Mouse (Mus musculus) bone marrow, adult 2 months (tissue): ENCODE results near the gene Calm2. TPM values are rescaled to one million over a fixed set of nuclear protein-coding genes. Genes with fewer than 3 reads are reported as not detected.

ENCODE experiments used
- H3K27ac ChIP-seq: fragments of 200-500 bp; 2 replicates; pipeline ENCODE4 v1.5.1; 2012; ENCODE audit warnings: low read depth, mild to moderate bottlenecking, control low read depth, inconsistent platforms, low read length; ENCODE audit not compliant: control insufficient read depth, poor library complexity, insufficient read depth
- H3K4me1 ChIP-seq: fragments of 200-500 bp; 2 replicates; pipeline ENCODE4 v1.6.1; 2011; ENCODE audit warnings: low read length; ENCODE audit not compliant: control insufficient read depth, insufficient read depth
- H3K4me3 ChIP-seq: fragments of 200-500 bp; replicated peaks from 2 replicates; pipeline ENCODE3; 2011; ENCODE audit warnings: mild to moderate bottlenecking, low read depth, low read length, control low read depth; ENCODE audit not compliant: control insufficient read depth
- CTCF ChIP-seq: fragments of 200-500 bp; IDR thresholded peaks from 2 replicates; pipeline ENCODE4 v1.5.1; 2011; ENCODE audit warnings: low read length, control low read depth; ENCODE audit not compliant: control insufficient read depth, insufficient read depth
- POLR2A ChIP-seq: fragments of 200-500 bp; IDR thresholded peaks from 2 replicates; pipeline ENCODE4 v1.6.1; 2011; ENCODE audit warnings: low read depth, mild to moderate bottlenecking, control low read depth, low read length, borderline replicate concordance; ENCODE audit not compliant: control insufficient read depth
- WGBS: fragments of 180-500 bp; shearing (Covaris S2); methylation state at CpG from one replicate; pipeline ENCODE4 v1.1.7; 2018; 5-methylcytosine and 5-hydroxymethylcytosine counted together
- polyA plus RNA-seq: library from polyadenylated mRNA; stranded (reverse); fragments of >200 nt; gene quantifications from 2 replicates; pipeline ENCODE4 v1.2.4, GENCODE M21; 2011; ENCODE audit warnings: low replicate concordance; ENCODE audit not compliant: missing spikeins, insufficient read depth, insufficient read length

The Calm2 gene
- polyA plus RNA-seq, 1 experiment, result 304 TPM

DNA sequence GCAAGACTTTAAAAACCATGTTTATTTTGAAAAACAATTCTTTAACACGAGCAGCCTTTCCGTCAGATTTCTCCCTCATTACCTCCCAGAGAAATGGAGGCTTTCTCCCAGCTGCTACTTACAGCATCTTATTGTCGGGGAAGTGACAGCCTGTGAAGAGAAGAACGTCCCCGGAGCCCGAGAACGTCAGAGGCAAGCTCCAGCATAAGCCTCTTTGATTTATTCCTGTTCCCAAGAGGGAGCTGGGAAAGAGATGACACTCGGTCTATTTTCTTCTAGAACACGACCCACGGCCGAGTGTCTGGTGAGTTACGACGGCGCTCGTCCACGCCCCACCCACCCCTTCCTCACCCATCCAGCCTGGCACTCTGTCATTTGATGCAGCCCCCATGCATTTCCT, 30.9 kb upstream of the Calm2 start:
- TF ChIP-seq POLR2A (no peak), CTCF (no peak)
- 90% methylated on average over 16 of the region's 16 CpGs for WGBS
- Histone ChIP-seq H3K4me1 (no peaks in the 10 kb centered on the region), H3K4me3 (no peak overlapping the region), H3K27ac (no peak overlapping the region)

DNA sequence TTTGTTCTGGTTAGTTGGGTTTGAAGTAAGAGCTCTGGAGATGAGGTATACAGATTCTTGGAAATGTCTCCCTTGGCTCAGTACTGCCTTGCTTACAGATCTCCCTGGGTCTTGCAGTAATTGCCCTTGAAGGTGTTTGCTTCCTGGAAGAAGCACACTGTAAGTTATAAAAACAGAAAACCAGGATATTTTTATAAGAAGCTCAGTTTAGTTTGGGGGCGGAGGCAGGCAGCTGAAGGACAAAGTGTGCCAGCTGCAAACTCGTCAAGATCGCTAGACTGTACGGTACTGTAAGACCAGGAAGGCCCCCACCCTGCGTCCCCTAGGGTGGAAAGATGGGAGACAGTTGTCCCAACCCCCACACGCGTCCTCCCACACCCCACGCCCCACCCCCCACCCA, 28.6 kb upstream of the Calm2 start:
- no peak overlapping the region for H3K4me3 ChIP-seq
- H3K4me1 ChIP-seq, result no peaks in the 10 kb centered on the region; the same call in 1 of the 2 replicates
- TF ChIP-seq POLR2A, result no peak
- TF ChIP-seq CTCF, result no peak
- WGBS, result 64% methylated on average over 8 of the region's 8 CpGs
- H3K27ac ChIP-seq, result no peak overlapping the region

DNA sequence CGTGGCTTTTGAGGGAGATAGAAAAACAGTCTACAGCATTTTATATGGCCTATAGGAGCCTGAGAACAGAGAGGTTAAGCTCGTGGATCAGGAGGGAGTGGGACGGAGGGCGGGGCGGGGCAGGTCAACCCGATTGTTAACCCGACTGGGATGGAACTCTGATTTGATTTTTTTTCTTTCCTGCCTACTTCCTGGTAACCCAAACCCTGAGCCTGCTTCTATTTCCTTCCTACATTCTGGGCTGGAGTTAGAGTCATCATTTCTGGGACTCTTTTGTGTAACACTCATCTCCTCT, 27.7 kb upstream of the Calm2 start:
- no peak overlapping the region for H3K27ac ChIP-seq
- 7% methylated on average over 7 of the region's 7 CpGs for WGBS
- TF ChIP-seq POLR2A, result no peak
- no peaks in the 10 kb centered on the region; the same call in 1 of the 2 replicates for H3K4me1 ChIP-seq
- H3K4me3 ChIP-seq, result no peak overlapping the region

DNA sequence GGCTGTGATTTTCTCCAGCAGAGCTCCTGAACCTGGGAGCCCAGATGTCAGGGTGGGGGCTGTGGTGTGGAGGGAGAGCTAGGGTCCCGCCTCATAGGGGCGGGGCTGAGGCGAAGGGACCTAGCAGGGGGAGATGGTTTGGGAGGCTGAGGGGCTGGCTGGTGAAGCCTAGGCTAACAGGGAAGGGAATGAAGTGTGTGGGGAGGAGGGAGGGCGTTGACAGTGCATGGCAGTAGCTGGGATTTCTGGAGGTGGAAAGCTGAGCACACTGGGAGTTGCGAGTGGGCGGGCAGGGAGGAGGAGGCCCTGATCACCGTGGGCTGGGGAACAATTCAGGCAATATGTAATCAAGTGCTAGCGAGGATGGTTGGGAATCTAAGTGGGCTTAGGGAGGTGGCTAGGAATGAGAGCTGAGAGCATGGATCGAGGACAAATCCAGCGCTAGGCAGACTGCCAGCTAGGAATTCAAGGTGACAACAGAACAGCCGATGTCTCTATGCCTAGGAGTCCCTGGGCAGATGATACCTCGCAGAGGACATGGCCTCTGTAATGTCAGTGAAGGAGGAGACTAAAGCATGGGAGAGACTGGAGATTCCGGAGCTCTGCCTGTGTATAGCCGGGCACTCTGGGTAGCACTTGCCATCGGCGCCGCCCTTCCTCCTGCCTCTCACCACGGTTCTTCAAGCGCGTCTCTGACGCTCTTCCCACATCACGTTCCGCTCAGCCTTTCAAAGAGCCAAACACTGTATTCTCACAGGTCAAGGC, 27.2 kb upstream of the Calm2 start:
- TF ChIP-seq CTCF (no peak), POLR2A (no peak)
- Histone ChIP-seq H3K4me1 (no peaks in the 10 kb centered on the region; the same call in 1 of the 2 replicates), H3K27ac (peak overlapping the region; percentile 23; the same call in 1 of the 2 replicates), H3K4me3 (no peak overlapping the region)
- WGBS, result 3% methylated on average over 23 of the region's 23 CpGs

DNA sequence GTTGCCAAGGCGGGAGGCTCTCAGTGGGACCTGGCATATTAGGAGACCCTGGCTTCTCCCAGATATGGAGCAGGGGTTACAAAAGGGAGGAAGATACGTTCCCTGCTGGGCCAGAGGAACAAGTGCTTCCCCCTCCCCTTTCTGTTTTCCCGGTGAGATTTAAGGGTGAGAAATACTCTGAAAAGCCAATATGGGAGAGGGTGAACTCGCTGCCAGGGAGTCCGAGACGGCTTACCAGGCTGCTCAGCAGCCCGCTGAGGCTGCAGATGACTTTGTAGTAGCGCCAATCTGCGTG, 26.7 kb upstream of the Calm2 start:
- WGBS, result 20% methylated on average over 9 of the region's 9 CpGs
- Histone ChIP-seq H3K4me3 (no peak overlapping the region), H3K4me1 (no peaks in the 10 kb centered on the region; the same call in 1 of the 2 replicates), H3K27ac (peak overlapping the region; percentile 23; the same call in 1 of the 2 replicates)
- TF ChIP-seq POLR2A (no peak), CTCF (no peak)

DNA sequence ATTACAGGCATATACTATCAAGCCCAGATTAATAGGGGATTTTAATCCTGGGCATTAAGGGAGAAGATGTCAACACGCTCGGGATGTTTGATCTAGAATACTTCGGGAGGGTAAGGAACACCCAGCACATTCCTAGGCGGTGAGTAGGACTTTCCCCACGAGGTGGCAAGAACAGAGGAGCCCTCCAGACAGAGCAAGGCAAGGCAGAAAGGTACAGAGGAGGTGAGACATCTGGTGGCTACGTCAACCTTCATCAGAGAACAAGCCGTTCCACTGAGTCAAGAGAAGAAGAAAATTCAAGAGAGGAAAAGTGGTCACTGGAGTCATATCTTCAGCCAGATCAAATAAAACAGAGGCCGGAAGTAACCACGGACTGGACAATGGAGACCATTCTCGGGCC, 26.1 kb upstream of the Calm2 start:
- Histone ChIP-seq H3K4me3 (no peak overlapping the region), H3K27ac (no peak overlapping the region), H3K4me1 (no peaks in the 10 kb centered on the region; the same call in 1 of the 2 replicates)
- TF ChIP-seq CTCF (no peak), POLR2A (no peak)
- 34% methylated on average over 10 of the region's 10 CpGs for WGBS

DNA sequence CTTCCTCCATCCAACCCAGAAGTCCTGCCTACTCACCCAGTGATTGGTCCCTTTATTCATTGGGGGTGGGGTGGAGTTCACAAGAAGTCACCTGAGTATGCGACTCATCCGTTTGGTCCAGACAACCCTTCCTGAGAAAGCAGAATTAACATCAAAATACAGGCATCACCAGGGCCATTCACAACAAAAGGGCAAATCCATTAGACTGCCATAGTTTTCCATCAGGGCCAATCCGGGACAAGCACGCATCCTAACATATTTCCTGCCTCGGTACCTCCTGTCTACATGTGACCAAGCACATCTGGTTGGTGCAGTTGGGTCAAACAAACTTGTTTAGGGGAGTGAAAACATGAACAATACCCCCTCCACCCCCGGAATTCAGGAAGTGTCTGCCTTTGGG, 24.9 kb upstream of the Calm2 start:
- no peak for TF ChIP-seq CTCF
- TF ChIP-seq POLR2A, result no peak
- no peaks in the 10 kb centered on the region; the same call in 1 of the 2 replicates for H3K4me1 ChIP-seq
- WGBS, result 79% methylated on average over 6 of the region's 6 CpGs
- no peak overlapping the region for H3K27ac ChIP-seq
- no peak overlapping the region for H3K4me3 ChIP-seq

DNA sequence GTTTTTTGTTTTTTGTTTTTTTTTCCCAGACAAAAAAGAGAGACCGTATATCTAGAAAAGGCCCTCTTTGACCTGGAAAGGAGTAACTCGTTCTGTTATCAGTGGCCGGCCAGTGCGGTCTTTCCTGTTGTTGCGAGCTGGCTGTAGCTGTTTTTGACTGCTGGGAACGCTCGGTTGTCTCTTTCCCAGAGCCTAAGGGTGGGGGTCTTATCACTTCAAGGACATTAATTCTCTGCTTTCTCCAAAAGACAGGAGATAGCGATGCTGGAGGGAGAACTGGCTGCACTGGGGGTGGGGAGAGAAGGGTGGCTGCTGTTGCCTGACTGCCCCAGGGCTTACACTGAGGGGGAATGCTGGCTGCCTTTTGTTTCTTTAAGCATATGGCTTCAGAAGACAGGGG, 24.1 kb upstream of the Calm2 start:
- Histone ChIP-seq H3K4me1 (no peaks in the 10 kb centered on the region; the same call in 1 of the 2 replicates), H3K4me3 (no peak overlapping the region), H3K27ac (no peak overlapping the region)
- TF ChIP-seq CTCF, result no peak
- no peak for TF ChIP-seq POLR2A
- whole genome bisulfite sequencing, result 65% methylated on average over 8 of the region's 8 CpGs

DNA sequence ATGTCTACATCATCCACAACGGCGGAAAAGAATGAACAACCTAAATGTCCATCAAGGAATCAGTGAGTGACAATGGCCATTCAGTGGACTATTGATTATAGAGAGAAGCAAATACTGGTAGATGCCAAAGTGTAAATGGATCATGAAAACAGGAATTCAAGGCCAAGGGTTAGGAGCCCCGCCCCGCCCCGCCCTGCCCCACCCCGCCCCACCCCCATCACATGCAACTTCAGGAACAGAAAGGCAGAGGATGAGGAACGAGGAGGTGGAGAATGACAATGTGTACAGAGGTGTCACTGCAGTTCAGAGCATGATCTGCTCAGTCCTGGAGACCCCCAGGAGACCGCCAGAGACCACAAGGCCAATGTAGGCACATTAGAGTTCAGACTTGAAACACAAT, 23.5 kb upstream of the Calm2 start:
- no peak overlapping the region for H3K27ac ChIP-seq
- TF ChIP-seq POLR2A (no peak), CTCF (no peak)
- no peaks in the 10 kb centered on the region; the same call in 1 of the 2 replicates for H3K4me1 ChIP-seq
- 63% methylated on average over 8 of the region's 8 CpGs for WGBS
- H3K4me3 ChIP-seq, result no peak overlapping the region
